Mouse (Mus musculus) embryo, embryonic 10.5 days (tissue): ENCODE measurements at regions not wholly inside any gene's neighbourhood (a gene's known extent, or its start where the extent isn't known, plus 50 kb on each side); places are given as distances from the start of the nearest gene placed in this dataset.
"Not testable (repeated sequence)": the region's sequence is repeated elsewhere in the genome, so short reads cannot be mapped to it uniquely, and the experiment has no call there.

Experiments
- DNase-seq: peaks from one replicate; pipeline ENCODE4 v3.0.0-alpha.2; 2015; ENCODE audit warnings: low spot score

DNA sequence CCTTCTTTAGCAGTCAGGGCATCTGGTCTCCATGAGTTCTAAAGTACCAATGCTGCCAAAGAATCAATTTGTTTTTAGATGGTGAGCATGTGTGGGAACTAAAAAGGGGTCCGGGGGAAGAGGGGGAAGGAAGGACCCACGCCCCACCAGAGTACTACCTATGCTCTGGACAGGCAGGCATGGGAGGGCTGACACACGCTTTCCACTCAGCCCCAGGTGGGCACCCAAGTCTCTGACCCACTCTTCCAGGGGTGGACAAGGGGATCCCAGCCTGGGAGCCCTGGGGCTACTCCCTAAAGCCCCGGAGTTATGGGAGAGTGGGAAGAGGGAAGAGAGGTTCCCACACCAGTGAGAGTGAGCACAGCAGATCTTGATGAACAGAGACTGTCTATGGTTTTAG lies 1446.9 kb downstream of the Zfp704 start:
- no peak for DNase-seq

DNA sequence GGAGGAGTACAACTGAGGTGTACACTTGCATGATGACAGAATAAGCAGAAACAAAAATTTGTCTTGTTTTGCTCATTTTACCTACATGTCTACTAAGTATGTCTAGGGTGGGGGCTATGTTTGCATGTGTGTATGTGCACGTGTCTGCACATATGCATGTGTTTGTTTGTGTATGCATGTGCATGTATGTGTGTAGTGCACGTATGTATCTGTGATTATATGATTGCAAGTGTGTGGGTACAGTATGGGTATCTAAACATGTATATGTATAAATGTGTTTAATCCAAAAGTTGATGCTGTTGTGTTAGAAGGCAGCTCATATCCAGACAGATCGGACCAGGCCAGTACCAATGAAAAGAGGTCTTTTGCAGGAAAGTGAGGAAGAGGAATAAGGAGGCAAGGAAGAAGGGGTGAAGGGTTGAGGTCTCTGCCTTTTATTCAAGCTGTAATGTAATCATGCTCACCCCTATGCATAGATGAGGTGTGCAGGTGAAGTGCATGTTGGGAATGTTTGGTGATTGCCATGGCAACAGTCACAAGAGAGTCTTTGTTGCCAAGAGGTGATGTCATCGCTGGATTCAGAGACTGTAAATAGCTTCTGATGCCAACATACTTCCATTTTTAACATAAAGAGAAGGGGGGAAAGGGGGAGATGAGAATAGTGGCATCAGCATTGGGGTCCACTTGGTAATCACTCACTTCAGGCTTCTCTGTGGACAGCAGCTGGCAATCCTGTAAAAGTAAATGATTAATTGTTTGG lies 1447.7 kb downstream of the Zfp704 start:
- peak; percentile 4 for DNase-seq

DNA sequence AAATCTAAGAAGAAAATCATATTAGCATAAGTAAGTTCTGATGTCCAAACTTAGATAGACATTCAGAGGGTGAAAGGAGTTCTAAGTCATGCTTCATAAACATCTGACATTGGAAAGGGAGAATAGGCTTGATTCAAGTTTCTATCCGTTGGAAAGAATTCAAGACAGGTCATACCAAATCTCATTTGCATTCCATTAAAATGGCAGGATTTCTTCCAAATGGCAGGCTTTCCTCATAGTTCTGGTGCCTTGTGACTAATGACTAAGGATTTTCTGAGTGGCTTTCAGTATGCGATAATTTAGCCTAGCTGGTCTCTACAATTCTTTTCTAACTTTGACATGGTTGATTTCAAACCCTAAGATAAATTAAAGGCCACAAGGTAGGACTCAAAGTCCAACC lies 1466.9 kb downstream of the Zfp704 start:
- DNase-seq = no peak

GRCm38 (mm10) chr3:8142190-8142589 lies 1467.7 kb downstream of the Zfp704 start:
- no peak for DNase-seq

- no peak for DNase-seq
Observed at GRCm38 (mm10) chr3:8141664-8142084, 1468.2 kb downstream of the Zfp704 start.

DNA sequence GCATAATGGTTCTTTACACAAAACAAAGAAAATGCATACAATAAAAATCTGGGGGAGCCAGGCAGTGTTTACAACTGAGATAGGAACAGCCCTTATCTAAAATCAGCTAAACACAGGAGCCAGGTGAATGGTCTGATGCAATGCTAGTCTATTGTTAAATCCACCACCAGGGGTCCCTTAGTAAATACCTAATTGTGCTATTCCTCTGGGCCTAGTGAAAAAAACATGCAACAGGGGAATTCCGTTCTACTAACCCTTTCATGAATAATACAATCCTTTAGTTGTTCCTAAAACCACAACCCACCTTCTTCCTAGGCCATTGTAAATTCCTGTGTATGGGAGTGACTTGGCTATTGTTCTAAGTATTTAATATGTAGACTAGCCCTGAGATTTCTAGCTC lies 1486.2 kb downstream of the Zfp704 start:
- not testable (repeated sequence) for DNase-seq

DNA sequence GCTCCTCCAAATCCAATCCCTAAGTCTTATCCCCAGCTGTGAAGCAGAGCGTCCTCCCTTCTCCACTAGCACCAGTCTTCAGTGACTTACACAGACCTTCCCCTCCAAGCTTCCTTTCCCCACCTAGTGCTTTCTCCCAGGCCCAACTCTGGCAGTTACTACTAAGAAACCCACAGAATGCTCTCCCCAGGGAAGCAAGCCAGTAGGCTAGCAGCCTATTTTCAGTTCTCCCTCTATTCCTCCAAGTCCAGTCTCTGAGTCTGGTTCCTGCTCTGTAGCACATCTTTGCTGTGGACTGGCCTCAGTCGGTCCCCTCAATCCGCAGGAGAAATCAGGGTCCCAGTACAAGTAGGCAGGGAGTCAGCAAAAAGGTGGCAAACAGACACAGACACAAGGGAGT lies 1486.7 kb downstream of the Zfp704 start:
- DNase-seq = no peak

GRCm38 (mm10) chr3:8098291-8098690 lies 1478.0 kb upstream of the 1700008P02Rik start:
- DNase-seq = no peak

DNA sequence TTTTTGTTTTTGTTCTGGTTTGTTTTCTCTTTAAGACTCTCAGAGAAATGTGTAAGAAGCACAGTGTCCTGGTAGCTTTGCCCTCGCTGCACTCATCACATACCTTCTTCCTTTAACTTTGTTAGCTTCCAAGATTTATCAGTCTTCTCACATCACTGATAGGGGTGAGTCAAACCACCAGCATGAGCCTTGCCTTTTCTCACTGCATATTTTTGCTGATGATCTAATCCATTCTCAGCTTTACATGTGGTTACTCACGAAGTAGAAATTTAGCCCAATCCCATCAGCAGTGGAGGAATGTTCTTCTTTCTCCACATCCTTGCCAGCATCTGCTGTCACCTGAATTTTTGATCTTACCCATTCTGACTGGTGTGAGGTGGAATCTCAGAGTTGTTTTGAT lies 1464.5 kb upstream of the 1700008P02Rik start:
- DNase-seq = no peak

DNA sequence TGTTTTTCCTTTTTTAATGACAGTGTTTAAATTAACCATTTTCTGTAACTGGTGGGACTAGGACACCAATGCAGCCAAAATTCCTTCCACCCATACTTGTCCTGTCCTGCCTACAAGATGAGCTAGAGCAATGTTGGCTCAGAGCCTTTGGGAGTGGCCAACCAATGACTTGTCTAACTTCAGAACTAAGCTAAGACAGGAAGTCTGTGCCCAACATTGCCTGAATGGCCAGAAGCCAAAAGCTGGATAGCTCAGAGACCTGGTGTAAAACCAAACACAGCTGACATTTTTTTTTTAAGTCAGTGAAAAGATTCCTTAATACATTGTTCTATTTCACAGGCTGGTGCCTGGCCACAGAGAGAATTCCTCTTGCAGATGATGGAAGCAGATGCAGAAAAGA lies 1433.5 kb upstream of the 1700008P02Rik start:
- no peak for DNase-seq

- no peak for DNase-seq
Observed at GRCm38 (mm10) chr3:8051167-8051566, 1430.9 kb upstream of the 1700008P02Rik start.

DNA sequence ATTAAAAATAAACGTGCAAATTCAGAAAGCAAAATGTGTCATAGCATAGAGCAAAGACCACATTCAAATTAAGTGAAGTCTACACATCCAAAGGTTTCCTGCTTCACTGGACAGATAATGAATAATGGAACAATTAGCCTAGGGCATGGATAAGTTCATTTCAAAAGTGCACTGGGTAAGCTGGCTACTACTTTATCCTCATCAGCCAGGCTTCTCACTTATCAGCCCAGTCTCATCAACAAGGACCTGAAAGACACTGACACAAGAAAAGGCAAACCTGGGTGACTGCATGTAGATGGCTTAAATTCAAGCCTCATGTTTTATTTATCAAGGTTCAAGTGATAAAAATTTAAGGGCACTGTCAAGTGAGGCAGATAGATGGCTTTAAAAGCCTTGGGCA lies 1429.5 kb upstream of the 1700008P02Rik start:
- no peak for DNase-seq

DNA sequence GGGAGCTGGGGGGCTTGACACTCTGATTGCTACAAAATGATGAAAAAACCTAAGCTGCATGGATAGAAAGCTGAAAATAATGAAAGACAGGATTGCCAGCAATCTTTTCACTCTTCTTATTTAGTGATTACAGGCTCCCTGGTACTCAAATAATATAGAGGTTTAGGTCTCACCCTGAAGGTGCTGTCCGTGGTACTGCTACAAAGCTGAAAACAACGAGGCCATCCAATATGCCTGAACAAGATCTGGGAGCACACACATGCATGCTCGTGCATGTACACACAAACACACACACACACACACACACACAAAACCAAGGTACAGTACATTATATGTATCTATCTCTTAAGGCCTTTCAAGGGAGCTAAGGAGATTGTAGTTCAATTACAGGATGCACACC lies 1426.1 kb upstream of the 1700008P02Rik start:
- DNase-seq = peak; percentile 37

DNA sequence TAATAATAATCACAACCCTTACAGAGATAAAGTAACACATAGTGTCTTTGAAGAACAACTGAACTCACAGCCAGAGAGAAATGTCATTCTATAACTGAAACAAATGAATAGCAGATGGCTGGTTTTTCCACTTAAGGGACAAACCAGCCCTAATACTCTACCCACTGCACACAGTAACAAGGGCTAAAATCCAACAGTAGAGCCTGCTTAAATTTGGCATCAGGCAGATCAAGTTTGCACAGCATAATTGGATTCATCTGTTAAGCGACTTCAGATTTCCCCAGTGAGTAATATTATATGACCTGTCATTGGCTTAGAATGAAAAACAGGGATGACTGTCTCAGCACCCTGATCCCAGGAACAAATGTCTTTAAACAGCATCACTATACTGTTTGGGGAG lies 1416.5 kb upstream of the 1700008P02Rik start:
- peak; percentile 64 for DNase-seq

- no peak for DNase-seq
Observed at GRCm38 (mm10) chr3:8035091-8035729, 1415.0 kb upstream of the 1700008P02Rik start.

GRCm38 (mm10) chr3:8026325-8027017 lies 1406.2 kb upstream of the 1700008P02Rik start:
- no peak for DNase-seq

- DNase-seq = no peak
Observed at GRCm38 (mm10) chr3:8022654-8023053, 1402.4 kb upstream of the 1700008P02Rik start.

DNA sequence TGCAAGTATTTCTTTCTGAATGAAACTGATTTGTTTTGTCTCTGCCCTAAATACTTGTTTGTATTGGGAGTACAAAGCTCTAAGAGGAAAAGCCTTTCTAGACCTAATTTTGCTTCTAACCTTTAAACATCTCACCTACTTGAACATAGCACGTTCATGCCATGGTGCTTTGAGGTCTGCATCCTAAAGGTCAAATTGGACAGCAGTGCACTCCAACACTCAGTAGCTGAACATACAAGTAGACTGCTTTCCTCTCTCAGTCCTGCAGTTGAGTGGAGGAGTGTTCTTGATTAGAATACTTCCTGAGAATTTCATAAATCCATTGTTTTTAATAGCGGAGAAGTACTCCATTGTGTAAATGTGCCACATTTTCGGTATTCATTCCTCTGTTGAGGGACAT lies 1397.2 kb upstream of the 1700008P02Rik start:
- no peak for DNase-seq

DNA sequence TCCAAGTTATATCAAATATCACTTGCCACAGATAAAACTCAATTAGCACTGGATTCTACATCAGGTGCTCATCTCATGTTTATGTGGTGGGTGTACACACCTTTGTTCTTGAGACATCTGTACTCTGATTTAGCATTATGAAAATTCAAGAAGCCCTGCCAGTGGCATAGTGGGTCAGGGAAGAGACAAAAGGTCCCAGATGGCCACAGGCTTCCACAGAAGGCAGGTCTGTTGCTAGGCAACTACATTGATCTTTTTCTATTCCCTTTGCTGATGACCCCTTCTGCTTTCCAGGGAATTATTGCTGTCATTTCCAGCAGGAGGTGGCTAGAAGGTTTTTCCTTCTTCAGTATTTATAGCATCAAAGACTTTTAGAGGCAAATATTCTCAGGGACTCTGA lies 1396.7 kb upstream of the 1700008P02Rik start:
- DNase-seq = peak; percentile 67

GRCm38 (mm10) chr3:8009966-8010365 lies 1389.7 kb upstream of the 1700008P02Rik start:
- DNase-seq = no peak

- peak; percentile 5 for DNase-seq
Observed at GRCm38 (mm10) chr3:8006708-8007395, 1386.6 kb upstream of the 1700008P02Rik start.

GRCm38 (mm10) chr3:8006273-8006672 lies 1386.0 kb upstream of the 1700008P02Rik start:
- DNase-seq = no peak
